ENCODE assay signal across 17 mouse cellular contexts in genomic region chr8:61877607-61878006, GRCm38 (mm10). TPM values are rescaled to one million over a fixed set of nuclear protein-coding genes. Genes with fewer than 3 reads are reported as not detected.
A peak's percentile ranks its signal among the peaks of the same experiment; 100 is the strongest.
DNase-seq lines count a peak whose midpoint lies in the region; ATAC-seq and TF ChIP-seq lines count a peak whose summit lies in the region.
"Had no signal": no experiment of that assay in that cellular context is flagged by ENCODE, and none has a peak within 500 bp of the region (broad histone marks: within the 10 kb centered on the region; RNA-seq: fewer than 3 reads in every experiment).

No protein-coding gene starts in this region.

- TF ChIP-seq CTCF in heart, adult 2 months (IDR thresholded peaks at IDR 0.05), result no peak
- no peak for TF ChIP-seq CTCF in kidney, postnatal 0 days (IDR thresholded peaks at IDR 0.05; ENCODE audit: low read depth)
- no peak for TF ChIP-seq CTCF in testis, adult 2 months (IDR thresholded peaks at IDR 0.05; ENCODE audit: control insufficient read depth, insufficient read depth, insufficient replicate concordance, low read depth, low read length)

- H3K9ac ChIP-seq in heart, embryonic 11.5 days (ENCODE audit: low read depth, low read length), result no peak overlapping the region
- H3K9ac ChIP-seq in heart, adult 2 months (ENCODE audit: low read depth, low read length), result no peak overlapping the region
- no peak overlapping the region for H3K9ac ChIP-seq in kidney, postnatal 0 days (ENCODE audit: low read depth, low read length)
- H3K9ac ChIP-seq: embryonic facial prominence, embryonic 15.5 days; forebrain, embryonic 13.5 days; liver, embryonic 13.5 days had no signal

- intact Hi-C loops in heart, adult 2 months (cut with DNase I), result loop anchor here (5.0 kb wide), 1 partner anchor 355 kb away; no protein-coding TSS in a partner anchor

- no peaks in the 10 kb centered on the region for H3K79me2 ChIP-seq in heart, adult 2 months (replicated peaks; ENCODE audit: control insufficient read depth, insufficient read depth, low read length)

- H3K4me1 ChIP-seq in heart, embryonic 11.5 days (ENCODE audit: control insufficient read depth, insufficient read depth, low read length), result peaks cover 7% of the 10 kb centered on the region; the same call in 1 of the 2 replicates
- peaks cover 1% of the 10 kb centered on the region for H3K4me1 ChIP-seq in heart, adult 2 months (ENCODE audit: control insufficient read depth, insufficient read depth, low read length)
- no peaks in the 10 kb centered on the region for H3K4me1 ChIP-seq in kidney, postnatal 0 days (replicated peaks; ENCODE audit: insufficient read depth, low read length)
- peaks cover 7% of the 10 kb centered on the region for H3K4me1 ChIP-seq in testis, adult 2 months (ENCODE audit: control insufficient read depth, insufficient read depth, low read length)
- H3K4me1 ChIP-seq: forebrain, embryonic 13.5 days had no signal

- H3K27ac ChIP-seq in heart, embryonic 11.5 days (ENCODE audit: low read depth, low read length), result 0 out of 2 replicates have a peak overlapping the region, but pooled peaks have one; percentile 24
- H3K27ac ChIP-seq in heart, adult 2 months, result no peak overlapping the region
- no peak overlapping the region for H3K27ac ChIP-seq in kidney, postnatal 0 days
- H3K27ac ChIP-seq in testis, adult 2 months (ENCODE audit: control insufficient read depth, insufficient read depth, low read depth, low read length), result no peak overlapping the region
- H3K27ac ChIP-seq: embryonic facial prominence, embryonic 15.5 days; forebrain, embryonic 13.5 days had no signal

- no peak for DNase-seq in heart, adult 2 months
- DNase-seq in kidney, postnatal 0 days (ENCODE audit: low spot score), result peak; percentile 22
- DNase-seq in kidney, postnatal 4 days, result no peak
- no peak for DNase-seq in testis, postnatal 10 days (ENCODE audit: low spot score)
- DNase-seq in frontal cortex, postnatal 14 days (ENCODE audit: low spot score in 2 of 2), result no peak
- DNase-seq in spleen, adult 12 weeks (ENCODE audit: low spot score), result no peak
- DNase-seq: adrenal gland, adult 2 months; cerebellum, adult 18-20 months; heart, postnatal 14 days; liver, embryonic 13.5 days; midbrain, embryonic 14.5 days; right cerebral cortex, postnatal 25 days; thymus, postnatal 36 days had no signal

- no peak overlapping the region for H3K4me3 ChIP-seq in heart, embryonic 11.5 days (ENCODE audit: low read depth, low read length)
- no peak overlapping the region for H3K4me3 ChIP-seq in heart, adult 2 months
- H3K4me3 ChIP-seq in kidney, postnatal 0 days (replicated peaks; ENCODE audit: low read depth, low read length), result no peak overlapping the region
- peak overlapping the region; percentile 36 for H3K4me3 ChIP-seq in testis, adult 2 months (ENCODE audit: control insufficient read depth, low read depth, low read length)
- H3K4me3 ChIP-seq: embryonic facial prominence, embryonic 15.5 days; forebrain, embryonic 13.5 days had no signal

- no peak for TF ChIP-seq EP300 in heart, adult 2 months (IDR thresholded peaks at IDR 0.05; ENCODE audit: insufficient read depth, low read depth, low read length)

- WGBS in heart, embryonic 11.5 days (ENCODE audit: insufficient replicate concordance), result 32% methylated on average over 7 of the region's 7 CpGs
- 18% methylated on average over 7 of the region's 7 CpGs for WGBS in heart, adult 2 months
- 28% methylated on average over 7 of the region's 7 CpGs for WGBS in kidney, postnatal 0 days

- no peaks in the 10 kb centered on the region for H3K9me3 ChIP-seq in heart, embryonic 11.5 days (replicated peaks; ENCODE audit: control insufficient read depth, low read length)
- H3K9me3 ChIP-seq in kidney, postnatal 0 days (replicated peaks; ENCODE audit: low read length), result no peaks in the 10 kb centered on the region
- H3K9me3 ChIP-seq: embryonic facial prominence, embryonic 15.5 days; forebrain, embryonic 13.5 days; liver, embryonic 13.5 days had no signal

- H3K4me2 ChIP-seq in heart, embryonic 11.5 days, result no peak overlapping the region
- no peak overlapping the region for H3K4me2 ChIP-seq in kidney, postnatal 0 days (ENCODE audit: low read length)
- H3K4me2 ChIP-seq: embryonic facial prominence, embryonic 15.5 days; forebrain, embryonic 13.5 days had no signal

- no peak for ATAC-seq in heart, embryonic 11.5 days (replicated peaks; ENCODE audit: insufficient number of reproducible peaks, low FRiP score, low TSS enrichment)
- ATAC-seq in kidney, postnatal 0 days (replicated peaks; ENCODE audit: low FRiP score, low read depth), result no peak
- ATAC-seq: forebrain, embryonic 13.5 days had no signal

- H3K27me3 ChIP-seq in heart, embryonic 11.5 days (ENCODE audit: control insufficient read depth, insufficient read depth, low read length), result no peaks in the 10 kb centered on the region
- no peaks in the 10 kb centered on the region for H3K27me3 ChIP-seq in heart, adult 2 months (ENCODE audit: control insufficient read depth, insufficient read depth, low read length)
- no peaks in the 10 kb centered on the region for H3K27me3 ChIP-seq in kidney, postnatal 0 days (ENCODE audit: insufficient read depth, low read length)
- H3K27me3 ChIP-seq in testis, adult 2 months (ENCODE audit: control insufficient read depth, insufficient read depth, low read length), result no peaks in the 10 kb centered on the region
- H3K27me3 ChIP-seq: embryonic facial prominence, embryonic 15.5 days; forebrain, embryonic 13.5 days; liver, embryonic 13.5 days had no signal

- TF ChIP-seq POLR2A in heart, adult 2 months (IDR thresholded peaks at IDR 0.05; ENCODE audit: insufficient read depth, low read depth, low read length), result no peak
- TF ChIP-seq POLR2A in testis, adult 2 months (IDR thresholded peaks at IDR 0.05; ENCODE audit: control insufficient read depth, low read depth, low read length), result no peak

- H3K36me3 ChIP-seq in heart, embryonic 11.5 days (ENCODE audit: control insufficient read depth, insufficient read depth, low read length), result no peaks in the 10 kb centered on the region
- peaks cover 5% of the 10 kb centered on the region; the same call in 1 of the 2 replicates for H3K36me3 ChIP-seq in heart, adult 2 months (ENCODE audit: control insufficient read depth, insufficient read depth, low read length)
- H3K36me3 ChIP-seq in kidney, postnatal 0 days (ENCODE audit: insufficient read depth, low read length), result no peaks in the 10 kb centered on the region
- no peaks in the 10 kb centered on the region for H3K36me3 ChIP-seq in testis, adult 2 months (ENCODE audit: control insufficient read depth, insufficient read depth, low read length)
- H3K36me3 ChIP-seq: embryonic facial prominence, embryonic 15.5 days; liver, embryonic 13.5 days had no signal

RNA-seq across cellular contexts. Expression of gene Palld, which starts 24.9 kb away (rescaled TPM):
- polyA plus RNA-seq in heart, embryonic 11.5 days (2014; fragmentation: Nextera tagmentation; extraction: Ambion mirVana), result 157 and 186 TPM in 2 replicates
- 100 to 1,000 TPM; 169 to 188 TPM for total RNA-seq in heart, adult 2 months (2021)
- 60.3 and 70.8 TPM in 2 replicates for polyA plus RNA-seq in heart, adult 2 months (2012; rRNA removed)
- 49.7 and 57.7 TPM in 2 replicates for polyA plus RNA-seq in kidney, postnatal 0 days (2015; fragmentation: Nextera tagmentation; extraction: Ambion mirVana)
- polyA plus RNA-seq in testis, adult 2 months (2012; rRNA removed), result 7.6 and 7.8 TPM in 2 replicates

RNA-seq across cellular contexts. Expression of gene Ddx60, which starts 50.3 kb away (rescaled TPM):
- polyA plus RNA-seq in heart, embryonic 11.5 days (2014; fragmentation: Nextera tagmentation; extraction: Ambion mirVana), result 1.7 TPM in 2 replicates
- 1 to 10 TPM; 1.1 to 1.7 TPM for total RNA-seq in heart, adult 2 months (2021)
- 0.53 and 1.2 TPM in 2 replicates for polyA plus RNA-seq in heart, adult 2 months (2012; rRNA removed)
- 3.3 and 4.0 TPM in 2 replicates for polyA plus RNA-seq in kidney, postnatal 0 days (2015; fragmentation: Nextera tagmentation; extraction: Ambion mirVana)
- polyA plus RNA-seq in testis, adult 2 months (2012; rRNA removed), result 0.45 and 0.65 TPM in 2 replicates
